Mouse (Mus musculus): ENCODE results near the gene Slc29a3. TPM values are rescaled to one million over a fixed set of nuclear protein-coding genes. Genes with fewer than 3 reads are reported as not detected.
A peak's percentile ranks its signal among the peaks of the same experiment; 100 is the strongest.

Gene Slc29a3
- polyA plus RNA-seq, 1 experiment from 2014 or later, result 9.3 TPM

DNA sequence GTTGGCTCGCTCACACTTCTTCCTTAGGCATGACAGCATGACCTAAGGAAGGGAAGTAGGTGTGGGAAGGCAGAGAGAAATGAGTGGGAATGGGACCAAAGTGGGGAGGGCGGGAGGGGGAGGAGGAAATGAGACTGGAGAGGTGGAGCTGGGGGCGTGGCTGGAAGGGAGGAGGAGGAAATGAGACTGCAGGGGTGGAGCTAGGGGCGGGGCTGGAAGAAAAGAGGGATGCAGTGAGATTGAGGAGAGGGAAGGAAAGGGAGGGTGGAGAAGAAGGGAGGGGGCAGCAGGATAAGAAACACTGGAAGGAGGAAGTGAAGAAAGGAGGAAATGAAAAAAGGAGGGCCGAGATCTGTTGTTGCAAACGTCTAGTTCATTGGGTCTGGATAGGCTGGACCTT, 61.6 kb downstream of the Slc29a3 start:
- Histone ChIP-seq H3K9me3 (ENCODE audit: low read length) (no peaks in the 10 kb centered on the region), H3K36me3 (ENCODE audit: insufficient read depth, low read length) (no peaks in the 10 kb centered on the region), H3K4me1 (ENCODE audit: insufficient read depth, low read depth, low read length) (peaks cover 2% of the 10 kb centered on the region; the same call in 1 of the 2 replicates), H3K27me3 (replicated peaks; ENCODE audit: insufficient read depth, low read length) (peaks cover 21% of the 10 kb centered on the region), H3K4me3 (ENCODE audit: low read depth, low read length) (no peak overlapping the region), H3K27ac (ENCODE audit: low read length) (no peak overlapping the region), H3K9ac (replicated peaks; ENCODE audit: low read depth) (no peak overlapping the region), H3K4me2 (replicated peaks; ENCODE audit: low read depth, low read length) (no peak overlapping the region)
- WGBS, result 34% methylated on average over 6 of the region's 6 CpGs
- TF ChIP-seq EP300 (IDR thresholded peaks at IDR 0.05) (no peak), CTCF (IDR thresholded peaks at IDR 0.05) (no peak)
- DNase-seq (ENCODE audit: low spot score) (peak; percentile 28), ATAC-seq (peak; percentile 36)

- no peak overlapping the region for H3K4me3 ChIP-seq (ENCODE audit: low read depth, low read length)
- H3K9me3 ChIP-seq (ENCODE audit: low read length), result no peaks in the 10 kb centered on the region
- TF ChIP-seq EP300 (IDR thresholded peaks at IDR 0.05), result no peak
- no peak for TF ChIP-seq CTCF (IDR thresholded peaks at IDR 0.05)
- H3K9ac ChIP-seq (replicated peaks; ENCODE audit: low read depth), result no peak overlapping the region
- peaks cover 37% of the 10 kb centered on the region for H3K27me3 ChIP-seq (replicated peaks; ENCODE audit: insufficient read depth, low read length)
- ATAC-seq, result no peak
- 51% methylated on average over 4 of the region's 4 CpGs for WGBS
- no peaks in the 10 kb centered on the region for H3K36me3 ChIP-seq (ENCODE audit: insufficient read depth, low read length)
- DNase-seq (ENCODE audit: low spot score), result no peak
- no peak overlapping the region for H3K4me2 ChIP-seq (replicated peaks; ENCODE audit: low read depth, low read length)
- H3K27ac ChIP-seq (ENCODE audit: low read length), result no peak overlapping the region
- peaks cover 2% of the 10 kb centered on the region; the same call in 1 of the 2 replicates for H3K4me1 ChIP-seq (ENCODE audit: insufficient read depth, low read depth, low read length)
These were observed 63.2 kb downstream of the Slc29a3 start for GRCm38 (mm10) chr10:60689396-60689795.

GRCm38 (mm10) chr10:60687011-60687776, 65.4 kb downstream of the Slc29a3 start:
- Histone ChIP-seq H3K4me2 (replicated peaks; ENCODE audit: low read depth, low read length) (peak overlapping the region; percentile 99), H3K4me1 (ENCODE audit: insufficient read depth, low read depth, low read length) (peaks cover 2% of the 10 kb centered on the region; the same call in 1 of the 2 replicates), H3K27ac (ENCODE audit: low read length) (no peak overlapping the region), H3K9me3 (ENCODE audit: low read length) (no peaks in the 10 kb centered on the region), H3K9ac (replicated peaks; ENCODE audit: low read depth) (0 out of 2 replicates have a peak overlapping the region, but pooled peaks have one; percentile 8), H3K36me3 (ENCODE audit: insufficient read depth, low read length) (no peaks in the 10 kb centered on the region), H3K27me3 (replicated peaks; ENCODE audit: insufficient read depth, low read length) (peaks cover 41% of the 10 kb centered on the region), H3K4me3 (ENCODE audit: low read depth, low read length) (peak overlapping the region; percentile 48)
- DNase-seq (ENCODE audit: low spot score) (peak; percentile 23), ATAC-seq (peak; percentile 40; the same call in 1 of the 2 replicates)
- WGBS, result under 1% methylated on average over 65 of the region's 76 CpGs
- TF ChIP-seq CTCF (IDR thresholded peaks at IDR 0.05), result peak; percentile 63
- TF ChIP-seq EP300 (IDR thresholded peaks at IDR 0.05), result no peak

- Histone ChIP-seq H3K9me3 (ENCODE audit: low read length) (no peaks in the 10 kb centered on the region), H3K9ac (replicated peaks; ENCODE audit: low read depth) (no peak overlapping the region), H3K27me3 (replicated peaks; ENCODE audit: insufficient read depth, low read length) (peaks cover 41% of the 10 kb centered on the region), H3K4me3 (ENCODE audit: low read depth, low read length) (peak overlapping the region; percentile 48), H3K27ac (ENCODE audit: low read length) (no peak overlapping the region), H3K4me1 (ENCODE audit: insufficient read depth, low read depth, low read length) (peaks cover 2% of the 10 kb centered on the region; the same call in 1 of the 2 replicates), H3K36me3 (ENCODE audit: insufficient read depth, low read length) (no peaks in the 10 kb centered on the region), H3K4me2 (replicated peaks; ENCODE audit: low read depth, low read length) (peak overlapping the region; percentile 99)
- ATAC-seq (no peak), DNase-seq (ENCODE audit: low spot score) (no peak)
- WGBS, result under 1% methylated on average over 36 of the region's 37 CpGs
- no peak for TF ChIP-seq EP300 (IDR thresholded peaks at IDR 0.05)
- TF ChIP-seq CTCF (IDR thresholded peaks at IDR 0.05), result no peak
These were observed 66.0 kb downstream of the Slc29a3 start for GRCm38 (mm10) chr10:60686641-60686975.

- Histone ChIP-seq H3K4me3 (ENCODE audit: low read depth, low read length) (peak overlapping the region; percentile 48), H3K27ac (ENCODE audit: low read length) (no peak overlapping the region), H3K4me1 (ENCODE audit: insufficient read depth, low read depth, low read length) (peaks cover 2% of the 10 kb centered on the region; the same call in 1 of the 2 replicates), H3K9me3 (ENCODE audit: low read length) (no peaks in the 10 kb centered on the region), H3K36me3 (ENCODE audit: insufficient read depth, low read length) (no peaks in the 10 kb centered on the region), H3K9ac (replicated peaks; ENCODE audit: low read depth) (no peak overlapping the region), H3K4me2 (replicated peaks; ENCODE audit: low read depth, low read length) (peak overlapping the region; percentile 99), H3K27me3 (replicated peaks; ENCODE audit: insufficient read depth, low read length) (peaks cover 41% of the 10 kb centered on the region)
- DNase-seq (ENCODE audit: low spot score) (no peak), ATAC-seq (no peak)
- TF ChIP-seq EP300 (IDR thresholded peaks at IDR 0.05) (no peak), CTCF (IDR thresholded peaks at IDR 0.05) (no peak)
- WGBS, result 8% methylated on average over 45 of the region's 50 CpGs
These were observed 66.6 kb downstream of the Slc29a3 start for GRCm38 (mm10) chr10:60685764-60686640.

DNA sequence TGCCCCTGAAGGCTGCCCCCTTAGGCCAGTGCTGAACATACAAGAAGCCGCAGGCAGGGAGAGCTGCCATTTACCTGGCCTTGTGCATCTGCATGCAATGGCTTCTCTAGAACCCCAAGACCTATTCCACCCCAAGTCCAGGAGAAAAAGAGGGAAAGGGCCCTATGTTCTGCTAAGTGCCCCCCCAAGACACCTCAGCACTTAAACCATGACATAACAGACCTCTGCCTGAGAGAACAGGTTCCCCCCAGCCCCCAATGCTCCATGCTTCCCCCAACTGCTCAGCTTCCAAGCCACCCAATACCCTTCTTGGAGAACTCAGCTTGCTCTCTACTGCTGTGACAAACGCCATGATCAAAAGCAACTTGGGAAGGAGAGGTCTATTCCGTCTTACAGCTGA, 73.7 kb downstream of the Slc29a3 start:
- DNase-seq (ENCODE audit: low spot score) (no peak), ATAC-seq (no peak)
- Histone ChIP-seq H3K9me3 (ENCODE audit: low read length) (no peaks in the 10 kb centered on the region), H3K4me1 (ENCODE audit: insufficient read depth, low read depth, low read length) (no peaks in the 10 kb centered on the region), H3K9ac (replicated peaks; ENCODE audit: low read depth) (no peak overlapping the region), H3K27me3 (replicated peaks; ENCODE audit: insufficient read depth, low read length) (no peaks in the 10 kb centered on the region), H3K36me3 (ENCODE audit: insufficient read depth, low read length) (no peaks in the 10 kb centered on the region), H3K4me3 (ENCODE audit: low read depth, low read length) (no peak overlapping the region), H3K27ac (ENCODE audit: low read length) (no peak overlapping the region), H3K4me2 (replicated peaks; ENCODE audit: low read depth, low read length) (no peak overlapping the region)
- TF ChIP-seq CTCF (IDR thresholded peaks at IDR 0.05) (no peak), EP300 (IDR thresholded peaks at IDR 0.05) (no peak)
- WGBS, result 66% methylated on average over 3 of the region's 3 CpGs

Data from lung, postnatal 0 days (tissue).